Mouse (Mus musculus): ENCODE data around the gene Pex19.

GRCm38 (mm10) chr1:172099325-172100033, 27.1 kb upstream of the Pex19 start:
- TF ChIP-seq POLR2A (IDR thresholded peaks at IDR 0.05; ENCODE audit: control insufficient read depth, extremely low read depth, insufficient read depth, low read length, poor library complexity) = no peak
- TF ChIP-seq CTCF (IDR thresholded peaks at IDR 0.05; ENCODE audit: borderline replicate concordance, control insufficient read depth, extremely low read depth, insufficient read depth, low read length, poor library complexity) = no peak

Measured in thymus, adult 2 months (tissue).